Mouse (Mus musculus): ENCODE data around the gene Gm8994.
"Not testable (repeated sequence)": the region's sequence is repeated elsewhere in the genome, so short reads cannot be mapped to it uniquely, and the experiment has no call there.

The Gm8994 gene

DNA sequence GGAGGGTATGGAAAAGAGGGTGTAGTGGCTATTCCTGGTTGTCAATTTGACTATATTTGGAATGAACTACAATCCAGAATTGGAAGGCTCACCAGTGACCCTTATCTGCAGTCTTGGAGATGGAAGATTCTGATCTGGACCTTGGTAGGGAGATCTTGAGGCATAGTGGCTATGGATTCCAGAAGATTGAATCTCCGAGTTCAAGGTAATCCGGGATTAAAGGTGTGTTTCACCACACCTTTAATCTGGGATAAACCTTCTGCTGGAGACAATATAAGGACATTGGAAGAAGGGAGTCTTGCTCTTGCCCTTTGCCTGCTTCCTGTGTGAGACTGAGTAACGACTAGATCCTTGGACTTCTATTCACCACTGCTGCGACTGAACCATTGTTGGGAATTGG is at the start of gene Gm8994:
Gene Gm8994 (plus strand): TSS at position 301 of the 400 bp plus-strand sequence.
- not testable (repeated sequence) for DNase-seq

GRCm38 (mm10) chr6:136277685-136278084 is 49.7 kb upstream of the Gm8994 start:
- no peak for DNase-seq

DNA sequence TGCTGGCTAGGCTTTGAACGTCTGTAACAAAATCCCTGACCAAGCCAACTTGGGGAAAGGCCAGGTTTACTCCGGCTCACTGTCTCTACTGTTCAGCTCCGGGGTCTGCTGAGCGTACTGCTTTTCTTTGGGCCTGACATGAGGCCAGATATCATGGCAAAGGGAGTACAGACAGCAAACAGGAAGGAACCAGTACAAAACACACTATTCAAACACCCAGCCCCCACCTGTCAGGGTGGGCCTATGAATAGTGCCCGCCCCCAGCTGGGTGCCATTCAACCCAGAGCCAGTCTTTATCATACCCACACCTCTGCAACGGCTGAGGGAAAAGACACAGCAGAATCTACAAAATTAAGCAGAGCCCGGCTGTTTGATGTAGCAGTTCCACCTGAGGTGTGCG is 42.8 kb upstream of the Gm8994 start:
- DNase-seq: no peak

- no peak for DNase-seq
Observed at GRCm38 (mm10) chr6:136286180-136286579, 41.2 kb upstream of the Gm8994 start.

- no peak for DNase-seq
Observed at GRCm38 (mm10) chr6:136286589-136286988, 40.8 kb upstream of the Gm8994 start.

GRCm38 (mm10) chr6:136291424-136291823 is 35.9 kb upstream of the Gm8994 start:
- no peak for DNase-seq

GRCm38 (mm10) chr6:136291951-136292714 is 35.2 kb upstream of the Gm8994 start:
- no peak for DNase-seq

- no peak for DNase-seq
Observed at GRCm38 (mm10) chr6:136293700-136294099, 33.6 kb upstream of the Gm8994 start.

GRCm38 (mm10) chr6:136295821-136296220 is 31.5 kb upstream of the Gm8994 start:
- no peak for DNase-seq

- DNase-seq: no peak
Observed at GRCm38 (mm10) chr6:136296251-136296650, 31.1 kb upstream of the Gm8994 start.

- DNase-seq: no peak
Observed at GRCm38 (mm10) chr6:136303514-136303913, 23.8 kb upstream of the Gm8994 start.

DNA sequence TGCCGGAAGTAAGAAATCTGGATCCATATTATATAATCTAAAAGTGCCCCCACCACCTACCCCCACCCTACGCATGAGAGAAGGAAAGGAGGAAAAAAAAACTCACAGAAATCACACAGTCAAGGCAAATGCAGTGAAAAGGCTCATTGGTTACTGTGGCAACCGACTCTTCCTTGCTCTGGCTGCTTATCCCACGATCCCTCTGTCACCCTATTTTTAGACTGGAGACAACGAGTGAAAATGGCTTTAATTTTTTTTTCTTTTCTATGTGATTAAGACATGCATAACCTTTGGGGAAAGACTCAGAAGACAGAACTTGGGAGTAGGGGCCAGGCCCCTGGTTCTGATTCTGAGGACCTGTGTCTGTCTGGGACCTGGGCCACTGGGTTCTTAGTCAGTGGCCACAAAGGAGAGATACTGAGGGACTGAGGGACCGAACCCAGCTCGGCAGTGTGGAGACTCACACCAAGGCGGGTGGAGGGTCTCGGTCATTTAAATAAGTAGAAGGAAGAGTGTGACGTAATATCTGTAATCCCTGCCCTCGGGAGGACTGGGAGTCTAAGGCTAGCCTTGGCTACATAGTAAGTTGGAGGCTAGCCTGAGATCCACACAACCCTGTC is 22.9 kb upstream of the Gm8994 start:
- no peak for DNase-seq

DNA sequence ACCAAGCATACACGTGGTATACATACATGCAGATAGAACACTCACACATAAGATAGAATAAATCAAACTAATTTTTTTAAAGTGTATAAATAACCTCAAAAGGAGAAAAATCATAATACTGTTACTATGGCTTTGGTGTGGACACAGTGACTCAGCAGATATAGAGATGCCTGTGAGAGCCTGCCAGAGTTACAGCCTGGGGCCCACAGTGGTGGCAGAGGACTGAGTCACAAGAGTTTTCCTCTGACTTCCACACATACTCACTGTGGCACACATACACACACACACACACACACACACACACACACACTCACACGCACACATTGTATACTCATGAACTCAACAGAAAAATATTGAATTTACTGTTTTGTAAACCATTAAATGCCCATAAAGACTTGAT is 17.9 kb upstream of the Gm8994 start:
- DNase-seq: no peak

DNA sequence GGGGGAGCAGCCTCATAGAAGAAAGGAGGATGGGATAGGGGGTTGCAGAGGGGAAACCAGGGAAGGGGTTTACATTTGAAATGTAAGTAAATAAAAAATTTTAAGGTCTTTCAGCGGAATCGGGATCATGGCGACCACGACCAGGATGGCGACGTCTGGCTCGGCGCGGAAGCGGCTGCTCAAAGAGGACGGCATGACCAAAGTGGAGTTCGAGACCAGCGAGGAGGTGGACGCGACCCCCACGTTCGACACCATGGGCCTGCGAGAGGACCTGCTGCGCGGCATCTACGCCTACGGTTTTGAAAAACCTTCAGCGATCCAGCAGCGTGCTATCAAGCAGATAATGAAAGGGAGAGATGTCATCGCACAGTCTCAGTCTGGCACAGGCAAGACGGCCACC is 1.1 kb downstream of the Gm8994 start:
- not testable (repeated sequence) for DNase-seq

DNA sequence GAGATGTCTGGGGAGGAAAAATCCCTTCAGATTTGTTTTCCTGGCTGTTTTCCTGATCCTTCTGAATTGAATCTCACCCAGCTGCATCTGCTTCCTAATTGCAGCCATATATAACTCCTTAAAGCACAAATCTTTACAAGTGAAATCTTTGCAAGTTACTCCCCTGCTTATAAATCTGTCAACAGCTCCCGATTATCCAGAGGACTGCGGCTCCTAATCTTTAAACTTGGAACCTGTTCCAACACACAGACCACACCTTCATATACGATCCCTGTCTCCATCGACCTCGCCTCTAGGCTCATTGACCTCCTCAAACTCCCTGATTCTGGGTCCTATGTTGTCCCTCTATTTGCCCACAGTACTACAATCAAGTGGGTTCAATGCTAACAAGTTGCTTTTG is 13.3 kb downstream of the Gm8994 start:
- DNase-seq: no peak

- no peak for DNase-seq
Observed at GRCm38 (mm10) chr6:136341093-136341492, 13.8 kb downstream of the Gm8994 start.

- DNase-seq: no peak
Observed at GRCm38 (mm10) chr6:136343868-136344267, 16.5 kb downstream of the Gm8994 start.

DNA sequence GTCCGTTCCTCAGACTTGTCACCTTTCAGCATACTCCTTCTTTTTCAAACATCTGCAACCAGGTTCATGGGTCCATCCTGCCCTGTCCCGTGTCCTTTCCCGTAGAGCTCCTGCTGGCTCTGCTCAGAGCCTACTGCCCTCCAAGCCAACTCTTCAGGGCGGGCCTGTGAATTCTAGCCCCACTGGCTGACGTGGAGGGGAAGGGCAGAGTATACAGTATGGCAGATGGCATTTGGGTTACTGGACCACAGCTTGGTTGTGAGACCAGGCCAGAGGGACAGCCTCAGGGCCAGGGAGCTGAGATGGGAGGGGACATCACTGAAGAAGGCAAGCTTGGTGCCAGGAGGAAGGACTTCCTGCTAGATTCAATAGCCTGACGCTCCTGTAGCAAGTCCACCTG is 17.7 kb downstream of the Gm8994 start:
- no peak for DNase-seq

GRCm38 (mm10) chr6:136345641-136346040 is 18.3 kb downstream of the Gm8994 start:
- DNase-seq: no peak

DNA sequence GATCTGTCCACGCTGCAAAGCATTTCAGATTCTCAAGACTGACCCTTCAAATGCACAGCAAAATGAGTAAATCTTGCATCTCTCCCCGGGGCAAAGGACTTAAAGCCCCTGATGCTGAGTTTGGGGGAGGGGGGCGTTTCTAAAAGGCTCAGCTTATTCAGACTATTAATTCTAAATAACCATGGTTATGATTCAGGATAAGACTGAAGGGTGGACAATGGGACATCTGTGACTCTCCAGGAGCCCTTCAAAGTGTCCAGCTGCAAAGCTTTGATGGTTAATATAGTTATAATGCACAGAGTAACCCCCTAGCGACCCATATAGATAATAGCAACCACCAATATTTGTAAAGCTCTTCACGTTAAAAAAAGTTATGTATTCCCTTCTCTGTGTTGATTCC is 19.7 kb downstream of the Gm8994 start:
- no peak for DNase-seq

GRCm38 (mm10) chr6:136347631-136348030 is 20.3 kb downstream of the Gm8994 start:
- no peak for DNase-seq

DNA sequence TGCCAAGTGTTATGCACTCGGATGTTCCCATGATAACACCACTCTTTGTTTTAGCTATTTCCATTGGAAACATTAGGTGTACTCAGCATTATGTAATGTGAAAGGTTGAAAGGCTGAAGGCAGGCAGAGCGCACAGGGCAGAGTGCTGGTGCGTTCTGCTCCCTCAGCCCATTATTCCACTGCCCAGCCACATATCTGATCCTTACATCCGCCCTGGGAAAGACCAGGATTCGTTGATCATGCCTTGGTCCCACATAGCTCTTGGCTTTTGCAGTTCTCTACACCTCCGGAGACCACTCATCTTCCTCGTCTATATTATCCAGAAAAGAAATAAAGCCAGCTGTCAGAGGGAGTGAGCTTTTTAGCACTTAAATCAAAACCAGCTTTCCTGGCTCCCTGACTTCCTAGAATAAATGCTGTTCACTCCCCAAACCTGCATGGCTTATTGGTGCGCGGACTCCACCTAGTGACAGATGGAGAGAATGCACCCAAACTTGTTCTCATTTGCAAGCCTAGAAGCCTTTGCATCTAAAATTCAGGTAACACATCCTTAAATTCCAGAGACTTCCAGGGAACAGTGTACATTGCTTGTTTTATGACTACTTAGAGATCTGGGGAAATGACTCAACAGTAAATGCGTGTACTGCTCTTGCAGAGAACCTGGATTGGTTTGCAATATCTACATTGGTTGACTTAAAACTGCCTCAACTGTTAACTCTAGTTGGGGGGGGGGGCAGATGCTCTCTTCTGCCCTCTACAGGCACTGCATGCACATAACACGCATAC is 26.3 kb downstream of the Gm8994 start:
- peak; percentile 33 for DNase-seq

GRCm38 (mm10) chr6:136358471-136358870 is 31.1 kb downstream of the Gm8994 start:
- no peak for DNase-seq

DNA sequence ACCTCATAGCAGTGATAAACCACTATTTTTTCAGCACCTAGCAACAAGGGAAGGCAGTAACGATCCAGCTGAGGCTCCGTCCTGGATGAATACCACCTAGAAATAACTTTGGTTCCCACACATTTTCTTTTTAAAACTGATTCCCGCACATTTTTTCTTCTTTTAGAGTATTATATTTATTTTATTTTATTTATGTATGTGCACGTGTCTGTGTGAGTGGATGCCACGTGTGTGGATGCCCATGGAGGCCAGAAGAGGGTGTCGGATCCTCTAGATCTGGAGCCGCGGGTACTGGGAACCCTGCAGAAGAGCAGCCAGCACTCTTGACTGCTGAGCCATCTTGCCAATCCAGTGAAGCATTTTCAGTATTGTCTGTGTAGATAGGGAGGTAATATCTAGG is 36.0 kb downstream of the Gm8994 start:
- DNase-seq: no peak

All from thymus, postnatal 14 days (tissue).